Mouse (Mus musculus): Measurements from ENCODE around the gene Scrn3. TPM values are rescaled to one million over a fixed set of nuclear protein-coding genes. Genes with fewer than 3 reads are reported as not detected.
A peak's percentile ranks its signal among the peaks of the same experiment; 100 is the strongest.

Gene Scrn3
- 14.7 and 15.3 TPM in 2 replicates for polyA plus RNA-seq (2016; fragmentation: Nextera tagmentation; extraction: Ambion mirVana)

GRCm38 (mm10) chr2:73312152-73313116, at the start of gene Scrn3, which contains the start of gene Cir1:
Gene Scrn3, plus strand, starts transcription at chr2:73312601.
Gene Cir1, minus strand, starts transcription at chr2:73312701.
- H3K27ac ChIP-seq (replicated peaks): peak within 1 kb of the TSS; percentile 89

DNA sequence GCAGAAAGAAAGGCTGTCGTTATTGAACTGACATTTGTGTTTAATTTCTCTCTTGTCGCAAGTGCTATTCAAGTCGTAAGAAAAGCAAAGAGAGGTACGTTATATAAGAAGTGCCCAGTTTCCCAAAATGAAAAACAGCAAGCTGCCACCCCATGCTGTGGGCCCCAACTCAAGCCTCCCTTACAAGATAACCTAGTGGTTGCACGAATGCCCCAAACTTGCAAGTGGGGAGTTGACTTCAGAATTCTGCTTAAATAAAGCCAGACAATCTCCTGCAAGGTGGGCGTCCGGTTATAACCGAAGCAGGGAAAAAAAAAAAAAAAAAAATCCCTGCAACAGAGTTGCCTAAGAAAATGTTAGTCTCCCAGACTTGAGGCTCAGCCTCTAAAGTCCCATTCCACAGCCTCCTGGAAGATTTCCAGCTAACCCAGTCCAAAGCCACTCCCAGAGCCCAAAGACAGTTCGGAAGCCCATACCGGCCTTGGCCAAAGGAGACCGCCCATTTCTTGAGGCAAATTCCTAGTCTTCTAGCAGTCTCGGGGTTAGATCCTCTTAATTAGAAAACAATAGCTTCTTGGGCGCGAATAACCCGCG, 49.1 kb upstream of the Scrn3 start:
- DNase-seq (ENCODE audit: low spot score): no peak
- 0 out of 2 replicates have a peak, but pooled peaks cover 3% of the 10 kb centered on the region for H3K9me3 ChIP-seq
- 3% methylated on average over 16 of the region's 16 CpGs for WGBS
- H3K4me3 ChIP-seq: peak overlapping the region; percentile 66
- peaks cover 68% of the 10 kb centered on the region for H3K27me3 ChIP-seq (replicated peaks; ENCODE audit: low read depth, poor library complexity, severe bottlenecking)
- no peaks in the 10 kb centered on the region for H3K36me3 ChIP-seq (replicated peaks)
- peaks cover 36% of the 10 kb centered on the region for H3K4me1 ChIP-seq
- H3K27ac ChIP-seq (replicated peaks): peak overlapping the region; percentile 69

More at GRCm38 (mm10) chr2:73312152-73313116, at the start of gene Scrn3, which contains the start of gene Cir1:
- H3K36me3 ChIP-seq (replicated peaks): peaks cover 29% of the 10 kb centered on the region
- WGBS: under 1% methylated on average over 64 of the region's 64 CpGs
- H3K4me3 ChIP-seq: peak within 1 kb of the TSS; percentile 74
- no peaks in the 10 kb centered on the region for H3K9me3 ChIP-seq
- no peaks in the 10 kb centered on the region for H3K27me3 ChIP-seq (replicated peaks; ENCODE audit: low read depth, poor library complexity, severe bottlenecking)
- H3K4me1 ChIP-seq: peaks cover 15% of the 10 kb centered on the region
- DNase-seq (ENCODE audit: low spot score): peak; percentile 97

GRCm38 (mm10) chr2:73263794-73264610, 48.4 kb upstream of the Scrn3 start:
- H3K27me3 ChIP-seq (replicated peaks; ENCODE audit: low read depth, poor library complexity, severe bottlenecking): peaks cover 75% of the 10 kb centered on the region
- no peaks in the 10 kb centered on the region for H3K36me3 ChIP-seq (replicated peaks)
- DNase-seq (ENCODE audit: low spot score): peak; percentile 78
- peak overlapping the region; percentile 69 for H3K27ac ChIP-seq (replicated peaks)
- H3K4me3 ChIP-seq: peak overlapping the region; percentile 66
- peaks cover 37% of the 10 kb centered on the region for H3K4me1 ChIP-seq
- under 1% methylated on average over 38 of the region's 38 CpGs for WGBS
- 0 out of 2 replicates have a peak, but pooled peaks cover 3% of the 10 kb centered on the region for H3K9me3 ChIP-seq

- peaks cover 42% of the 10 kb centered on the region for H3K4me1 ChIP-seq
- peak; percentile 47 for DNase-seq (ENCODE audit: low spot score)
- H3K36me3 ChIP-seq (replicated peaks): no peaks in the 10 kb centered on the region
- 0 out of 2 replicates have a peak, but pooled peaks cover 3% of the 10 kb centered on the region for H3K9me3 ChIP-seq
- H3K27ac ChIP-seq (replicated peaks): no peak overlapping the region
- 5% methylated on average over 11 of the region's 11 CpGs for WGBS
- peak overlapping the region; percentile 66 for H3K4me3 ChIP-seq
- H3K27me3 ChIP-seq (replicated peaks; ENCODE audit: low read depth, poor library complexity, severe bottlenecking): peaks cover 82% of the 10 kb centered on the region
These were observed 47.7 kb upstream of the Scrn3 start for GRCm38 (mm10) chr2:73264611-73265195.

DNA sequence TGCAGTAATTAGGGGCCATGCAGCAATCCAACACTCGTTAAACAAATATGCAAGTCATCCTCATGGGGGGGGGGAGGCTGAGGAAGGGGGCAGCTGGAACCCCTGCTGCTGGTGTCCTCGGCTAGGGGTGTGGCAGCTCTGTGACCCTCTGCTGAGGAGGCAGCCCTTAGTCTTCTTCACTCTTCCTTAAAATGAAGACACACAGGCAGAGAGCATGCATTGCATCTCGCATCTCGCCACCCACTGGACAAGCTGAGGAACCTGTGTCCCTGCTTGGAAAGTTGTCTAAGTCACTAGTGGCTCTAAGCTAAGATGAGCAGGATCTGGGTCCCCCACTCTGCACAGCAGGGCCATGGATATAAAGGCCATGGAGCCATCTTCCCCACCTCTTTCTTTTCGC, 46.4 kb upstream of the Scrn3 start:
- DNase-seq (ENCODE audit: low spot score): peak; percentile 28
- H3K4me1 ChIP-seq: peaks cover 56% of the 10 kb centered on the region

DNA sequence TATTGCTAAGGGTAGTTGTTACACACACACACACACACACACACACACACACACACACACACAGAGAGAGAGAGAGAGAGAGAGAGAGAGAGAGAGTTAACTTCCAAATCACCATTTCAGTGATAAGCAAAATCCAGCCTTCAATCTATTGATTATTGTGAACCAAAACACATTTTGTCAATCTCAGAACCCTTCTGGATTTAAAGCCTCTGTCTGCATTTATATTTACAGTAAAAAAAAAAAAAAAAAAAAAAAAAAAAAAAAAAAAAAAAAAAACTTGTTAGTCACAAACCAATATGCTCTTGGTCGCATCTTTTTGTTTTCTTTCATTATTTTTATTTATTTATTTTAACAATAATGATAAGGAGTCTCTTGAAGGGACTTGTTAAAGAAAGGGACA, 45.8 kb upstream of the Scrn3 start:
- H3K4me3 ChIP-seq: no peak overlapping the region
- no peaks in the 10 kb centered on the region for H3K9me3 ChIP-seq
- WGBS: 57% methylated on average over 1 of the region's 1 CpGs
- H3K4me1 ChIP-seq: peaks cover 62% of the 10 kb centered on the region
- no peaks in the 10 kb centered on the region for H3K36me3 ChIP-seq (replicated peaks)
- H3K27me3 ChIP-seq (replicated peaks; ENCODE audit: low read depth, poor library complexity, severe bottlenecking): peaks cover 100% of the 10 kb centered on the region
- no peak overlapping the region for H3K27ac ChIP-seq (replicated peaks)
- no peak for DNase-seq (ENCODE audit: low spot score)

More for the DNA sequence above, 46.4 kb upstream of the Scrn3 start:
- Histone ChIP-seq H3K4me3 (no peak overlapping the region), H3K9me3 (0 out of 2 replicates have a peak, but pooled peaks cover 2% of the 10 kb centered on the region), H3K27me3 (replicated peaks; ENCODE audit: low read depth, poor library complexity, severe bottlenecking) (peaks cover 95% of the 10 kb centered on the region), H3K36me3 (replicated peaks) (no peaks in the 10 kb centered on the region), H3K27ac (replicated peaks) (no peak overlapping the region)
- 6% methylated on average over 5 of the region's 5 CpGs for WGBS

- no peak for DNase-seq (ENCODE audit: low spot score)
- H3K36me3 ChIP-seq (replicated peaks): no peaks in the 10 kb centered on the region
- WGBS: 15% methylated on average over 3 of the region's 3 CpGs
- peaks cover 100% of the 10 kb centered on the region for H3K27me3 ChIP-seq (replicated peaks; ENCODE audit: low read depth, poor library complexity, severe bottlenecking)
- peaks cover 68% of the 10 kb centered on the region for H3K4me1 ChIP-seq
- H3K4me3 ChIP-seq: no peak overlapping the region
- H3K9me3 ChIP-seq: no peaks in the 10 kb centered on the region
- H3K27ac ChIP-seq (replicated peaks): no peak overlapping the region
These were observed 45.2 kb upstream of the Scrn3 start for GRCm38 (mm10) chr2:73267231-73267630.

GRCm38 (mm10) chr2:73267818-73268217, 44.6 kb upstream of the Scrn3 start:
- peaks cover 72% of the 10 kb centered on the region for H3K4me1 ChIP-seq
- WGBS: 2% methylated on average over 4 of the region's 4 CpGs
- DNase-seq (ENCODE audit: low spot score): no peak

DNA sequence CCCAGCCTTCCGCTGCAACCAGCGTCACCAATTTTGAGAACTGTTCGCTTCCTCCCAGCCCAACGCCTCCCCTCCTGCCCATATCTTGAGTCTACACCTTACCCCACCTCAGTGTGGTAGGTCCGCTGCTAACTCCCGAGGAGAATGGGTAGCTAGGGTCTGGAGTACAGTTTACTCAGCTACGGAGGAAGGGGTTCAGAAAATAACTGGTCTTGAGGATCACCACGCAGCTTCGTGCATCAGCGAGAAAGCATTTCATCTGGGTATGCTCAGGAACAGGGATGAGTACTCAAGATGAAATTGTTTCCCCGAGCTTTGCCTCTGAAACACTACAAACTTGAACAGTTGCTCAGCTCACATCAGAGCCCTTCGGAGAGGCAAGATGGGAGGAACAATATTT, 44.1 kb upstream of the Scrn3 start:
- WGBS: 1% methylated on average over 12 of the region's 12 CpGs
- no peaks in the 10 kb centered on the region for H3K36me3 ChIP-seq (replicated peaks)
- H3K27ac ChIP-seq (replicated peaks): no peak overlapping the region
- H3K4me3 ChIP-seq: no peak overlapping the region
- H3K4me1 ChIP-seq: peaks cover 72% of the 10 kb centered on the region
- peaks cover 100% of the 10 kb centered on the region for H3K27me3 ChIP-seq (replicated peaks; ENCODE audit: low read depth, poor library complexity, severe bottlenecking)
- H3K9me3 ChIP-seq: no peaks in the 10 kb centered on the region
- DNase-seq (ENCODE audit: low spot score): peak; percentile 40

More at GRCm38 (mm10) chr2:73267818-73268217, 44.6 kb upstream of the Scrn3 start:
- Histone ChIP-seq H3K27me3 (replicated peaks; ENCODE audit: low read depth, poor library complexity, severe bottlenecking) (peaks cover 100% of the 10 kb centered on the region), H3K4me3 (no peak overlapping the region), H3K9me3 (no peaks in the 10 kb centered on the region), H3K27ac (replicated peaks) (no peak overlapping the region), H3K36me3 (replicated peaks) (no peaks in the 10 kb centered on the region)

- H3K4me3 ChIP-seq: no peak overlapping the region
These were observed 43.5 kb upstream of the Scrn3 start for GRCm38 (mm10) chr2:73268836-73269395.

GRCm38 (mm10) chr2:73269666-73270065, 42.7 kb upstream of the Scrn3 start:
- H3K27me3 ChIP-seq (replicated peaks; ENCODE audit: low read depth, poor library complexity, severe bottlenecking): peaks cover 100% of the 10 kb centered on the region
- peaks cover 72% of the 10 kb centered on the region for H3K4me1 ChIP-seq
- H3K36me3 ChIP-seq (replicated peaks): no peaks in the 10 kb centered on the region
- no peak overlapping the region for H3K27ac ChIP-seq (replicated peaks)
- H3K4me3 ChIP-seq: peak overlapping the region; percentile 29; the same call in 1 of the 2 replicates
- DNase-seq (ENCODE audit: low spot score): peak; percentile 60
- WGBS: under 1% methylated on average over 17 of the region's 17 CpGs
- H3K9me3 ChIP-seq: no peaks in the 10 kb centered on the region

More at GRCm38 (mm10) chr2:73268836-73269395, 43.5 kb upstream of the Scrn3 start:
- 6% methylated on average over 8 of the region's 8 CpGs for WGBS
- Histone ChIP-seq H3K27ac (replicated peaks) (no peak overlapping the region), H3K36me3 (replicated peaks) (no peaks in the 10 kb centered on the region), H3K27me3 (replicated peaks; ENCODE audit: low read depth, poor library complexity, severe bottlenecking) (peaks cover 100% of the 10 kb centered on the region), H3K4me1 (peaks cover 72% of the 10 kb centered on the region), H3K9me3 (no peaks in the 10 kb centered on the region)
- DNase-seq (ENCODE audit: low spot score): no peak
